17 mouse cellular contexts compared by ENCODE assay signal in genomic region chr5:103497061-103497460, GRCm38 (mm10).
"Had no signal": no experiment of that assay in that cellular context is flagged by ENCODE, and none has a peak within 500 bp of the region (broad histone marks: within the 10 kb centered on the region; RNA-seq: fewer than 3 reads in every experiment).

No protein-coding gene starts in this region.

- H3K36me3 ChIP-seq: midbrain, embryonic 15.5 days; stomach, embryonic 15.5 days had no signal

- H3K9me3 ChIP-seq: lung, embryonic 15.5 days; megakaryocyte, embryonic 14.5 days; midbrain, embryonic 13.5 days; midbrain, embryonic 15.5 days; neural tube, embryonic 12.5 days; stomach, embryonic 15.5 days had no signal

- H3K4me1 ChIP-seq: midbrain, embryonic 13.5 days; midbrain, embryonic 15.5 days; neural tube, embryonic 12.5 days had no signal

- H3K27ac ChIP-seq: lung, embryonic 15.5 days; macrophage; midbrain, embryonic 13.5 days; midbrain, embryonic 15.5 days; neural tube, embryonic 12.5 days; stomach, embryonic 15.5 days; stomach, postnatal 0 days had no signal

- DNase-seq: lung, adult 2 months; lung, postnatal 14 days; lung, postnatal 36 days; right cerebral cortex, postnatal 14 days; thymus, adult 2 months; thymus, postnatal 25 days; thymus, postnatal 4 days had no signal

- H3K27me3 ChIP-seq: lung, embryonic 15.5 days; midbrain, embryonic 13.5 days; midbrain, embryonic 15.5 days; neural tube, embryonic 12.5 days; stomach, embryonic 15.5 days had no signal

- ATAC-seq: lung, postnatal 0 days; midbrain, embryonic 13.5 days; midbrain, embryonic 15.5 days had no signal

- H3K9ac ChIP-seq: lung, embryonic 15.5 days; midbrain, embryonic 13.5 days; midbrain, embryonic 15.5 days; neural tube, embryonic 12.5 days; stomach, embryonic 15.5 days had no signal

- H3K4me3 ChIP-seq: lung, embryonic 15.5 days; megakaryocyte, embryonic 14.5 days; midbrain, embryonic 13.5 days; midbrain, embryonic 15.5 days; neural tube, embryonic 12.5 days; stomach, embryonic 15.5 days had no signal

- H3K4me2 ChIP-seq: lung, embryonic 15.5 days; midbrain, embryonic 11.5 days; midbrain, embryonic 13.5 days; midbrain, embryonic 15.5 days; neural tube, embryonic 12.5 days; stomach, embryonic 15.5 days had no signal
